Mouse (Mus musculus) ES-Bruce4 (cell line): Measurements from ENCODE around the gene Sars.

Experiments used
- EP300 ChIP-seq: IDR thresholded peaks from 2 replicates; pipeline ENCODE4 v1.6.1; 2011; ENCODE audit warnings: low read depth, low read length; ENCODE audit not compliant: insufficient read depth
- POLR2A ChIP-seq: IDR thresholded peaks from one replicate; pipeline ENCODE4 v1.8.1; 2011; ENCODE audit warnings: low read length; ENCODE audit not compliant: insufficient read depth

DNA sequence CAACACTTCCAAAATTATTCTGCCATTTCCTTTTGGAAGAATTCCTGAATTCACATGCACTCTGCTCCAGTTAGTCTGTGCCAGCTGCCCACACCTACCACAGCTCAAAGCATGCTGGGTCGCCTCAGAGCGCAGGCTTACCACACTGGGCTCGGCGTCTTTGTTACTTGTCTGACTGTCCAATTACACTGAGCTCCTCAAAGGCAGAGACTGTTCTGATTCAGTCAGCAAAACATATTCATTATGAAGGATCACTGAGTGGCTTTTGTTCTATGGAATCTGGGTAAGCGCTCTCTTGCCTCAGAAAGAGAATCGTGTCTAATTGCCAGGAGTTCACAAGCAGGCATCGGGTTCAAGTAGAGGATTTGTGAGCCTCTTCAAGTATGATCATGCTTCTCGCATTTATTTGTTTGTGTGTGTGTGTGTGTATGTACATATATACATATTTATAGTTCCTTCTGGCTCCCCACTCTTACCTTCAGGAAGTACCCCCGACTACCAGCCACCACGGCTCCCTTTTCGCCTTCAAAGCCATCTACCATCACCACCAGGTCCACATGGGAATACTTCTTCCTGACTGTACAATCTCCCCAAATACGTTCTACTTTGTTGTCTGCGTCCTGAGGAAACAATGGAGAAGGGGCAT is 12.3 kb downstream of the Sars start:
- no peak for TF ChIP-seq EP300
- TF ChIP-seq POLR2A, result no peak
